Mouse (Mus musculus) Patski (cell line): ENCODE results near the gene Ccdc125. TPM values are rescaled to one million over a fixed set of nuclear protein-coding genes. Genes with fewer than 3 reads are reported as not detected.

Source experiments
- ATAC-seq: fragments of 100-300 bp; one replicate; pipeline ENCODE4 v1.8.0; 2021
- CTCF ChIA-PET: fragments of 350-600 bp; sonication (Branson Sonifier 250); formaldehyde crosslinking; loops from one replicate; lab custom pipeline; 2022; ENCODE audit warnings: inconsistent platforms; lab: Charles Lee
- POLR2A ChIA-PET: fragments of 350-600 bp; sonication (Branson Sonifier 250); formaldehyde crosslinking; loops from one replicate; lab custom pipeline; 2022; ENCODE audit warnings: antibody characterized with exemption, inconsistent platforms; lab: Charles Lee
- DNase-seq: peaks from one replicate; pipeline ENCODE4 v3.0.0-alpha.2; 2011; ENCODE audit warnings: low read depth, low spot score
- H3K27me3 ChIP-seq: fragments of 371-371 bp; one replicate; pipeline ENCODE4 v1.5.1; 2021
- CTCF ChIP-seq: fragments of 100-300 bp; IDR thresholded peaks from one replicate; pipeline ENCODE4 v1.5.1; 2021
- in situ Hi-C: fragments of 300-500 bp; cut with MboI; formaldehyde crosslinking; loops from 3 replicates; pipeline ENCODE4 v1.11.1; 2018; ENCODE audit warnings: low pct_unique_long_range_greater_than_20kb, mixed read lengths
- polyA plus RNA-seq: library from polyadenylated mRNA; unstranded; gene quantifications from one replicate; pipeline ENCODE4 v1.2.3, GENCODE M21; 2021

The Ccdc125 gene
- polyA plus RNA-seq, 1 experiment from 2014 or later = 5.6 TPM

- ATAC-seq = peak; percentile 13
- H3K27me3 ChIP-seq = no peaks in the 10 kb centered on the region
- DNase-seq = peak; percentile 65
- ChIA-PET POLR2A (interaction anchor here (0.7 to 1.1 kb wide), 4 partner anchors 12 to 42 kb away, joined by 3 to 5 read pairs (median 4); partner anchors contain the start of genes Ccnb1 and Cenph), CTCF (interaction anchor here (1.3 to 1.6 kb wide), 2 partner anchors 8 to 21 kb away, joined by 3 to 7 read pairs; no protein-coding TSS in a partner anchor)
- in situ Hi-C loops = no loop called here
- no peak for TF ChIP-seq CTCF
Observed at GRCm38 (mm10) chr13:100743346-100744035, 74.0 kb downstream of the Ccdc125 start.

- in situ Hi-C loops = no loop called here
- TF ChIP-seq CTCF = no peak
- ChIA-PET CTCF (interaction anchor here (1.0 to 1.6 kb wide), 3 partner anchors 9 to 24 kb away, joined by 3 to 7 read pairs (median 3); no protein-coding TSS in a partner anchor), POLR2A (interaction anchor here (0.7 to 1.1 kb wide), 4 partner anchors 11 to 42 kb away, joined by 3 to 5 read pairs (median 4); partner anchors contain the start of genes Ccnb1 and Cenph)
- ATAC-seq (peak; percentile 98), DNase-seq (peak; percentile 74)
- H3K27me3 ChIP-seq = no peaks in the 10 kb centered on the region
Observed at GRCm38 (mm10) chr13:100744036-100744744, 74.7 kb downstream of the Ccdc125 start, which contains the start of gene Mrps36. TSS of gene Mrps36 (minus strand) at chr13:100744659.

GRCm38 (mm10) chr13:100746090-100746489 is 76.6 kb downstream of the Ccdc125 start:
- ChIA-PET POLR2A (no interaction called here), CTCF (interaction anchor here (0.6 to 1.8 kb wide), 2 partner anchors 16 to 85 kb away, joined by 3 to 4 read pairs; no protein-coding TSS in a partner anchor)
- in situ Hi-C loops = no loop called here
- no peaks in the 10 kb centered on the region for H3K27me3 ChIP-seq
- no peak for ATAC-seq
- no peak for TF ChIP-seq CTCF
- DNase-seq = no peak

Other genes with a start within 250 kb of the Ccdc125 start
- gene Naip1, start 216.8 kb upstream of the Ccdc125 start, polyA plus RNA-seq = 0.04 TPM
- gene Gtf2h2, start 177.1 kb upstream of the Ccdc125 start, polyA plus RNA-seq = 38.9 TPM
- 12.1 TPM for gene Ocln, start 117.0 kb upstream of the Ccdc125 start, polyA plus RNA-seq
- 0.14 TPM for gene Marveld2, start 52.7 kb upstream of the Ccdc125 start, polyA plus RNA-seq
- gene Ak6, start 18.7 kb upstream of the Ccdc125 start, polyA plus RNA-seq = 137 TPM
- gene Rad17, start 18.7 kb upstream of the Ccdc125 start, polyA plus RNA-seq = 24.3 TPM
- 11.1 TPM for gene Taf9, start 18.1 kb upstream of the Ccdc125 start, polyA plus RNA-seq
- 56.5 TPM for gene Cdk7, start 61.2 kb downstream of the Ccdc125 start, polyA plus RNA-seq
- gene Mrps36, start 74.9 kb downstream of the Ccdc125 start, polyA plus RNA-seq = 136 TPM
- 14.3 TPM for gene Cenph, start 106.2 kb downstream of the Ccdc125 start, polyA plus RNA-seq
- 67.5 TPM for gene Ccnb1, start 116.9 kb downstream of the Ccdc125 start, polyA plus RNA-seq
- gene Slc30a5, start 163.7 kb downstream of the Ccdc125 start, polyA plus RNA-seq = 65.4 TPM